ENCODE assay signal across 8 mouse cellular contexts in the genomic region with DNA sequence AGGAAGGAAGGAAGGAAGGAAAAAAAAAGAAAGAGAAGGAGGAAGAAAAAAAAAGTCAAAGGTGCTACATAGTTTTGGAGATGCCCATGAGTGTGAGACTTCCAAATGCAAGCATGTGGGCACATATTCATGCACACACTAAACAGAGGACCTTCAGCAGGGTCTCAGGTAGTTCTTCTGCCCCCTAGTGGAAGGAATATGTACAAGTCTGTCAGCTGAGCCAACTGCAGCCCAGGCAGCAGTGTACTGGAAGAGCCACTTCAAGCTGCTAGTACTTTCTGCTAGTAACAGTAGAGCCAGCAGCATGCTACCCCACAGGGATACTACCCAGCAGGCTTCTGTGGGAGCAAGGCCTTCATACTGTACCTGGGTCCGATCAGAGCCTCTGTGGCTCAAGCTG. TPM values are rescaled to one million over a fixed set of nuclear protein-coding genes. Genes with fewer than 3 reads are reported as not detected.
DNase-seq lines count a peak whose midpoint lies in the region; ATAC-seq and TF ChIP-seq lines count a peak whose summit lies in the region.

No protein-coding gene starts in this region.

- no peak for ATAC-seq in Patski
- ATAC-seq in common myeloid progenitor, adult 5-6 weeks (replicated peaks; ENCODE audit: low read depth, poor library complexity, severe bottlenecking): peak; percentile 95
- peak; percentile 72 for ATAC-seq in heart, postnatal 0 days (ENCODE audit: insufficient read depth, low read depth)

- H3K27me3 ChIP-seq in CH12.LX (replicated peaks) (no peaks in the 10 kb centered on the region), Patski (no peaks in the 10 kb centered on the region)
- H3K27me3 ChIP-seq in heart, postnatal 0 days (ENCODE audit: control insufficient read depth, insufficient read depth, low read length): no peaks in the 10 kb centered on the region
- H3K27me3 ChIP-seq in small intestine, adult 2 months (ENCODE audit: control insufficient read depth, insufficient read depth, low read length): no peaks in the 10 kb centered on the region

- 55% methylated on average over 1 of the region's 1 CpGs for WGBS in heart, postnatal 0 days
- 80% methylated on average over 1 of the region's 1 CpGs for WGBS in small intestine, adult 2 months

- TF ChIP-seq RAD21 in CH12.LX (IDR thresholded peaks at IDR 0.05; ENCODE audit: low read depth, low read length): peak; percentile 64

- no peaks in the 10 kb centered on the region for H3K79me2 ChIP-seq in CH12.LX (replicated peaks; ENCODE audit: control insufficient read depth, extremely low read depth, insufficient read depth, poor library complexity, severe bottlenecking)

- H3K9me3 ChIP-seq in CH12.LX (replicated peaks; ENCODE audit: low read length): no peaks in the 10 kb centered on the region
- H3K9me3 ChIP-seq in heart, postnatal 0 days (replicated peaks; ENCODE audit: control insufficient read depth, low read length): no peaks in the 10 kb centered on the region

- no peak overlapping the region for H3K4me3 ChIP-seq in CH12.LX (replicated peaks in 1 of 3; ENCODE audit: low read depth in 2 of 3, low read length in 2 of 3, poor library complexity in 1 of 3)
- H3K4me3 ChIP-seq in heart, postnatal 0 days (ENCODE audit: low read depth, low read length): no peak overlapping the region
- H3K4me3 ChIP-seq in layer of hippocampus, adult 2 months: no peak overlapping the region
- H3K4me3 ChIP-seq in small intestine, adult 2 months (ENCODE audit: low read depth, low read length): no peak overlapping the region

- TF ChIP-seq EP300 in CH12.LX (IDR thresholded peaks at IDR 0.05; ENCODE audit: low read length): no peak
- TF ChIP-seq EP300 in heart, postnatal 0 days (IDR thresholded peaks at IDR 0.05; ENCODE audit: low read depth): no peak

- H3K36me3 ChIP-seq in CH12.LX (replicated peaks in 1 of 2; ENCODE audit: control insufficient read depth in 1 of 2, insufficient read depth in 1 of 2, low read length in 1 of 2): peaks cover 22 to 61% of the 10 kb centered on the region in 2 experiments
- peaks cover 15% of the 10 kb centered on the region for H3K36me3 ChIP-seq in heart, postnatal 0 days (replicated peaks; ENCODE audit: control insufficient read depth, insufficient read depth, low read length)
- peaks cover 11% of the 10 kb centered on the region for H3K36me3 ChIP-seq in small intestine, adult 2 months (ENCODE audit: control insufficient read depth, insufficient read depth, low read length)

- DNase-seq in CH12.LX (ENCODE audit: extremely low read depth) (peak; percentile 67), Patski (ENCODE audit: low read depth, low spot score) (no peak)
- DNase-seq in heart, postnatal 0 days (ENCODE audit: low spot score): peak; percentile 70
- peak; percentile 49 to 64 for DNase-seq in layer of hippocampus, adult 2 months (ENCODE audit: low spot score in 2 of 2)
- peak; percentile 63 for DNase-seq in lung, postnatal 10 days
- no peak for DNase-seq in urinary bladder, postnatal 4 days (ENCODE audit: low spot score in 2 of 2)

- H3K9ac ChIP-seq in CH12.LX (ENCODE audit: insufficient read depth, low read depth): no peak overlapping the region
- no peak overlapping the region for H3K9ac ChIP-seq in heart, postnatal 0 days (replicated peaks; ENCODE audit: low read depth, low read length)

- in situ Hi-C loops in CH12.LX (cut with MboI; ENCODE audit: low pct_ligation_motif_present, low pct_unique_long_range_greater_than_20kb, low sequenced_read_pairs) (no loop called here), Patski (cut with MboI; ENCODE audit: low pct_unique_long_range_greater_than_20kb) (no loop called here)

- TF ChIP-seq CTCF in CH12.LX (conservative IDR thresholded peaks at IDR 0.05 in 1 of 2, IDR thresholded peaks at IDR 0.05 in 1 of 2; ENCODE audit: low read depth in 2 of 2, low read length in 2 of 2): peak; percentile 69 to 83
- peak; percentile 82 for TF ChIP-seq CTCF in Patski (IDR thresholded peaks at IDR 0.05)
- peak; percentile 79 for TF ChIP-seq CTCF in heart, postnatal 0 days (IDR thresholded peaks at IDR 0.05; ENCODE audit: low read depth)
- peak; percentile 92 for TF ChIP-seq CTCF in layer of hippocampus, adult 2 months (conservative IDR thresholded peaks at IDR 0.05)
- peak; percentile 51; the same call in 1 of the 2 replicates for TF ChIP-seq CTCF in small intestine, adult 2 months (IDR thresholded peaks at IDR 0.05; ENCODE audit: extremely low read depth, insufficient read length, insufficient replicate concordance, low read depth, low read length)

- H3K4me2 ChIP-seq in CH12.LX (ENCODE audit: insufficient read depth, low read depth, poor library complexity, severe bottlenecking): no peak overlapping the region
- no peak overlapping the region for H3K4me2 ChIP-seq in heart, postnatal 0 days (ENCODE audit: low read depth, low read length)

- dilution Hi-C loops in CH12.LX (cut with MboI; ENCODE audit: extremely low pct_ligation_motif_present, extremely low pct_unique_long_range_greater_than_20kb, low sequenced_read_pairs): no loop called here

- no peak overlapping the region for H3K27ac ChIP-seq in CH12.LX (ENCODE audit: insufficient read depth, low read depth)
- no peak overlapping the region for H3K27ac ChIP-seq in heart, postnatal 0 days (ENCODE audit: low read depth)
- H3K27ac ChIP-seq in layer of hippocampus, adult 2 months: no peak overlapping the region
- no peak overlapping the region for H3K27ac ChIP-seq in small intestine, adult 2 months (ENCODE audit: insufficient read depth, low read depth, low read length)

- TF ChIP-seq POLR2A in CH12.LX (IDR thresholded peaks at IDR 0.05; ENCODE audit: low read depth, low read length): no peak
- no peak for TF ChIP-seq POLR2A in small intestine, adult 2 months (IDR thresholded peaks at IDR 0.05; ENCODE audit: low read depth, low read length)

- CTCF ChIA-PET in Patski (lab: Charles Lee): no interaction called here

- POLR2A ChIA-PET in Patski (lab: Charles Lee): no interaction called here

- peaks cover 0 to 23% of the 10 kb centered on the region in 2 experiments; a peak in 2 of 4 replicates for H3K4me1 ChIP-seq in CH12.LX (ENCODE audit: control insufficient read depth in 1 of 2, insufficient read depth in 2 of 2)
- H3K4me1 ChIP-seq in heart, postnatal 0 days (ENCODE audit: control insufficient read depth, insufficient read depth): no peaks in the 10 kb centered on the region
- H3K4me1 ChIP-seq in small intestine, adult 2 months (ENCODE audit: control insufficient read depth, insufficient read depth, insufficient read length, low read length): peaks cover 1% of the 10 kb centered on the region; the same call in 1 of the 2 replicates

TF ChIP-seq in CH12.LX, 34 proteins besides CTCF, POLR2A, EP300 and RAD21:
- TF ChIP-seq MYC (IDR thresholded peaks at IDR 0.05; ENCODE audit: low read depth, low read length) (0 out of 2 replicates have a peak, but pooled peaks have one; percentile 30), TBP (conservative IDR thresholded peaks at IDR 0.05; ENCODE audit: low read depth, low read length) (no peak), ZNF384 (IDR thresholded peaks at IDR 0.05; ENCODE audit: low read depth, low read length) (peak; percentile 44; the same call in 1 of the 2 replicates), SMC3 (IDR thresholded peaks at IDR 0.05; ENCODE audit: low read depth, low read length) (peak; percentile 86), ZC3H11A (IDR thresholded peaks at IDR 0.05; ENCODE audit: low read depth, low read length) (no peak)
TF ChIP-seq in CH12.LX: peak in this region for 3.

RNA-seq across cellular contexts. Expression of gene Qsox2, which starts 9.5 kb away (rescaled TPM):
- 10.2 and 11.5 TPM in 2 replicates for total RNA-seq in CH12.LX (2012; rRNA removed)
- total RNA-seq in CH12.LX (2014; rRNA removed): 9.3 and 9.5 TPM in 2 replicates
- polyA plus RNA-seq in CH12.LX (2012; ENCODE audit: insufficient read length, low read depth): 5.2 and 6.4 TPM in 2 replicates
- 35.9 TPM for polyA plus RNA-seq in Patski (2021)
- 5.4 and 6.9 TPM in 2 replicates for total RNA-seq in common myeloid progenitor, adult 5-6 weeks (2017)
- 8.5 and 15.3 TPM in 2 replicates for total RNA-seq in heart, postnatal 0 days (2014; rRNA removed; ENCODE audit: low replicate concordance)
- polyA plus RNA-seq in heart, postnatal 0 days (2015; fragmentation: Nextera tagmentation; extraction: Ambion mirVana): 7.5 and 8.2 TPM in 2 replicates
- 10 to 100 TPM; 25.3 to 25.7 TPM for total RNA-seq in layer of hippocampus, adult 2 months (2021)
- 10.9 TPM in 2 replicates for polyA plus RNA-seq in small intestine, adult 2 months (2012; rRNA removed)

RNA-seq across cellular contexts. Expression of gene Lhx3, which starts 19.7 kb away (rescaled TPM):
- not detected in 2 replicates for total RNA-seq in CH12.LX (2012; rRNA removed)
- total RNA-seq in CH12.LX (2014; rRNA removed): not detected in 2 replicates
- not detected in 2 replicates for polyA plus RNA-seq in CH12.LX (2012; ENCODE audit: insufficient read length, low read depth)
- not detected for polyA plus RNA-seq in Patski (2021)
- total RNA-seq in common myeloid progenitor, adult 5-6 weeks (2017): not detected in 2 replicates
- not detected in 2 replicates for total RNA-seq in heart, postnatal 0 days (2014; rRNA removed; ENCODE audit: low replicate concordance)
- not detected in 2 replicates for polyA plus RNA-seq in heart, postnatal 0 days (2015; fragmentation: Nextera tagmentation; extraction: Ambion mirVana)
- not detected for total RNA-seq in layer of hippocampus, adult 2 months (2021)
- 0.13 TPM in 1 of 2 replicates, not detected in the other for polyA plus RNA-seq in small intestine, adult 2 months (2012; rRNA removed)

Comparison
In these comparisons a context has a peak if more than half of its experiments do, and no peak if none do; other contexts are left out.
1. DNase-seq: peak in CH12.LX (single experiment), heart, postnatal 0 days (single experiment), layer of hippocampus, adult 2 months (2 of 2) and lung, postnatal 10 days (single experiment); none in Patski (single experiment) and urinary bladder, postnatal 4 days (0 of 2).
2. Peak in every context shown above with its lines, with median percentiles within 50 percentile points of each other: CTCF ChIP-seq.